Mouse (Mus musculus) CH12.LX (cell line): ENCODE results near the gene Pfkfb4. TPM values are rescaled to one million over a fixed set of nuclear protein-coding genes. Genes with fewer than 3 reads are reported as not detected.

Experiments used
- DNase-seq: peaks from one replicate; pipeline ENCODE4 v3.0.0-alpha.2; 2013; ENCODE audit errors: extremely low read depth
- H3K27ac ChIP-seq: 2 replicates; pipeline ENCODE4 v1.5.1; 2012; ENCODE audit warnings: low read depth, mild to moderate bottlenecking, control low read depth, moderate library complexity; ENCODE audit not compliant: insufficient read depth
- H3K27me3 ChIP-seq: replicated peaks from 2 replicates; pipeline ENCODE3; 2012; ENCODE audit warnings: inconsistent platforms
- H3K36me3 ChIP-seq, 2 experiments: replicated peaks in 1 of 2; 2 replicates each; pipeline versions ENCODE3 to v1.6.1; 2012; ENCODE audit warnings: inconsistent platforms in 1 of 2, low read length in 1 of 2, mild to moderate bottlenecking in 1 of 2, mixed read lengths in 1 of 2, moderate library complexity in 1 of 2; ENCODE audit not compliant: control insufficient read depth in 1 of 2, insufficient read depth in 1 of 2
- H3K4me1 ChIP-seq, 2 experiments: 2 replicates each; pipeline ENCODE4 v1.6.1; 2012; ENCODE audit warnings: inconsistent platforms in 1 of 2, moderate library complexity in 1 of 2; ENCODE audit not compliant: insufficient read depth in 2 of 2, control insufficient read depth in 1 of 2
- H3K4me2 ChIP-seq: 2 replicates; pipeline ENCODE4 v1.6.1; 2012; ENCODE audit warnings: low read depth, mild to moderate bottlenecking, control low read depth; ENCODE audit not compliant: poor library complexity, insufficient read depth, severe bottlenecking
- H3K4me3 ChIP-seq, 3 experiments: fragments of 150-350 bp in 1 of 3; sonication (generic) in 1 of 3; replicated peaks in 1 of 3; 2 replicates each; pipeline versions ENCODE3 to v1.5.1; 2011 to 2012; ENCODE audit warnings: low read depth in 2 of 3, low read length in 2 of 3, mild to moderate bottlenecking in 2 of 3, moderate library complexity in 2 of 3, control low read depth in 1 of 3, improper control_type of control experiment in 1 of 3, inconsistent platforms in 1 of 3, mixed read lengths in 1 of 3; ENCODE audit not compliant: poor library complexity in 1 of 3
- H3K79me2 ChIP-seq: replicated peaks from 2 replicates; pipeline ENCODE4 v1.6.1; 2012; ENCODE audit warnings: mild to moderate bottlenecking, moderate library complexity; ENCODE audit not compliant: control insufficient read depth, poor library complexity, insufficient read depth, severe bottlenecking; ENCODE audit errors: extremely low read depth
- H3K9ac ChIP-seq: 2 replicates; pipeline ENCODE4 v1.6.1; 2012; ENCODE audit warnings: low read depth, mild to moderate bottlenecking, control low read depth, moderate library complexity; ENCODE audit not compliant: insufficient read depth
- H3K9me3 ChIP-seq: replicated peaks from 2 replicates; pipeline ENCODE3; 2012; ENCODE audit warnings: low read length, inconsistent platforms, mixed read lengths
- CHD1 ChIP-seq: IDR thresholded peaks from 2 replicates; pipeline ENCODE4 v1.6.1; 2012; ENCODE audit warnings: low read depth, low read length, improper control_type of control experiment, inconsistent platforms
- CHD2 ChIP-seq: IDR thresholded peaks from 2 replicates; pipeline ENCODE4 v1.6.1; 2011; ENCODE audit warnings: low read length, improper control_type of control experiment
- E2F4 ChIP-seq: IDR thresholded peaks from 2 replicates; pipeline ENCODE4 v1.6.1; 2011; ENCODE audit warnings: low read depth, low read length, improper control_type of control experiment; ENCODE audit not compliant: insufficient replicate concordance
- EP300 ChIP-seq: IDR thresholded peaks from 2 replicates; pipeline ENCODE4 v1.6.1; 2011; ENCODE audit warnings: low read length, improper control_type of control experiment
- ETS1 ChIP-seq: conservative IDR thresholded peaks from 2 replicates; pipeline ENCODE4 v1.6.1; 2012; ENCODE audit warnings: low read depth, mild to moderate bottlenecking, inconsistent platforms, low read length, improper control_type of control experiment, moderate library complexity
- HCFC1 ChIP-seq: IDR thresholded peaks from 2 replicates; pipeline ENCODE4 v1.6.1; 2012; ENCODE audit warnings: low read depth, mild to moderate bottlenecking, inconsistent platforms, low read length, improper control_type of control experiment
- JUN ChIP-seq: IDR thresholded peaks from 2 replicates; pipeline ENCODE4 v1.6.1; 2011; ENCODE audit warnings: low read depth, mild to moderate bottlenecking, low read length, improper control_type of control experiment, moderate library complexity; ENCODE audit not compliant: insufficient read depth
- JUND ChIP-seq: conservative IDR thresholded peaks from 2 replicates; pipeline ENCODE4 v1.6.1; 2011; ENCODE audit warnings: low read depth, low read length, improper control_type of control experiment
- KAT2A ChIP-seq: IDR thresholded peaks from 2 replicates; pipeline ENCODE4 v1.6.1; 2012; ENCODE audit warnings: low read length, improper control_type of control experiment, inconsistent platforms; ENCODE audit not compliant: insufficient replicate concordance
- MAFK ChIP-seq: IDR thresholded peaks from 2 replicates; pipeline ENCODE4 v1.6.1; 2011; ENCODE audit warnings: low read length, improper control_type of control experiment; ENCODE audit not compliant: insufficient replicate concordance
- MEF2A ChIP-seq: IDR thresholded peaks from 2 replicates; pipeline ENCODE4 v1.6.1; 2014; ENCODE audit warnings: low read depth, mild to moderate bottlenecking, inconsistent platforms, low read length, improper control_type of control experiment, borderline replicate concordance
- NRF1 ChIP-seq: IDR thresholded peaks from 2 replicates; pipeline ENCODE4 v1.6.1; 2014; ENCODE audit warnings: low read depth, mild to moderate bottlenecking, inconsistent platforms, low read length, improper control_type of control experiment, moderate library complexity
- POLR2A ChIP-seq: IDR thresholded peaks from 2 replicates; pipeline ENCODE4 v1.6.1; 2011; ENCODE audit warnings: low read depth, mild to moderate bottlenecking, improper control_type of control experiment, low read length
- RAD21 ChIP-seq: IDR thresholded peaks from 2 replicates; pipeline ENCODE4 v1.6.1; 2011; ENCODE audit warnings: low read depth, mild to moderate bottlenecking, low read length, improper control_type of control experiment, moderate library complexity
- SIN3A ChIP-seq: IDR thresholded peaks from 2 replicates; pipeline ENCODE4 v1.6.1; 2012; ENCODE audit warnings: low read length, improper control_type of control experiment, inconsistent platforms
- SMC3 ChIP-seq: IDR thresholded peaks from 2 replicates; pipeline ENCODE4 v1.6.1; 2011; ENCODE audit warnings: low read depth, low read length, improper control_type of control experiment
- TBP ChIP-seq: conservative IDR thresholded peaks from 2 replicates; pipeline ENCODE4 v1.6.1; 2011; ENCODE audit warnings: low read depth, low read length, improper control_type of control experiment
- UBTF ChIP-seq: IDR thresholded peaks from 2 replicates; pipeline ENCODE4 v1.6.1; 2012; ENCODE audit warnings: low read depth, mild to moderate bottlenecking, inconsistent platforms, low read length, improper control_type of control experiment, moderate library complexity
- USF2 ChIP-seq: conservative IDR thresholded peaks from 2 replicates; pipeline ENCODE4 v1.6.1; 2011; ENCODE audit warnings: low read depth, low read length, improper control_type of control experiment
- ZKSCAN1 ChIP-seq: IDR thresholded peaks from 2 replicates; pipeline ENCODE4 v1.6.1; 2012; ENCODE audit warnings: low read depth, inconsistent platforms, low read length, improper control_type of control experiment, borderline replicate concordance
- ZMIZ1 ChIP-seq: IDR thresholded peaks from 2 replicates; pipeline ENCODE4 v1.6.1; 2012; ENCODE audit warnings: low read depth, mild to moderate bottlenecking, inconsistent platforms, low read length, improper control_type of control experiment
- ZNF384 ChIP-seq: IDR thresholded peaks from 2 replicates; pipeline ENCODE4 v1.6.1; 2012; ENCODE audit warnings: low read depth, low read length, improper control_type of control experiment, inconsistent platforms
- dilution Hi-C: fragments of 300-500 bp; cut with MboI; formaldehyde crosslinking; loops from 2 replicates; pipeline ENCODE4 v1.14.3; 2020; ENCODE audit warnings: low sequenced_read_pairs; ENCODE audit not compliant: extremely low pct_unique_long_range_greater_than_20kb, extremely low pct_ligation_motif_present
- in situ Hi-C: fragments of 300-500 bp; cut with MboI; formaldehyde crosslinking; loops from 3 replicates; pipeline ENCODE4 v1.14.3; 2019; ENCODE audit warnings: low sequenced_read_pairs, low pct_ligation_motif_present, low pct_unique_long_range_greater_than_20kb, mixed read lengths
- polyA plus RNA-seq: library from polyadenylated mRNA; unstranded; fragments of >175 nt; gene quantifications from 2 replicates; pipeline ENCODE4 v1.2.1, GENCODE M21; 2012; ENCODE audit warnings: low read depth; ENCODE audit not compliant: insufficient read length
- total RNA-seq, 2 experiments: library from RNA; depleted of rRNA; stranded (reverse); fragments of 300-350 nt in 1 of 2; fragments of >200 nt in 1 of 2; gene quantifications; 2 replicates each; pipeline ENCODE4 v1.2.3; 2012 to 2014

The Pfkfb4 gene
- total and polyA plus RNA-seq, 3 experiments, result 5.1 to 6.7 (median 5.9) TPM

- in situ Hi-C loops (no loop called here), dilution Hi-C loops (no loop called here)
- Histone ChIP-seq H3K27me3 (no peaks in the 10 kb centered on the region), H3K36me3 (peaks cover 0 to 18% of the 10 kb centered on the region in 2 experiments), H3K79me2 (no peaks in the 10 kb centered on the region), H3K9me3 (no peaks in the 10 kb centered on the region), H3K4me3 (no peak overlapping the region), H3K9ac (no peak overlapping the region), H3K27ac (no peak overlapping the region), H3K4me1 (peaks cover 16 to 21% of the 10 kb centered on the region in 2 experiments), H3K4me2 (no peak overlapping the region)
- TF ChIP-seq KAT2A (no peak), TBP (no peak), POLR2A (no peak), MEF2A (no peak), HCFC1 (no peak), MAFK (no peak), ZMIZ1 (no peak), CHD2 (no peak), RAD21 (no peak), ZNF384 (no peak), SIN3A (no peak)
- DNase-seq, result no peak
Observed at GRCm38 (mm10) chr9:109039681-109040080, 48.1 kb downstream of the Pfkfb4 start.

DNA sequence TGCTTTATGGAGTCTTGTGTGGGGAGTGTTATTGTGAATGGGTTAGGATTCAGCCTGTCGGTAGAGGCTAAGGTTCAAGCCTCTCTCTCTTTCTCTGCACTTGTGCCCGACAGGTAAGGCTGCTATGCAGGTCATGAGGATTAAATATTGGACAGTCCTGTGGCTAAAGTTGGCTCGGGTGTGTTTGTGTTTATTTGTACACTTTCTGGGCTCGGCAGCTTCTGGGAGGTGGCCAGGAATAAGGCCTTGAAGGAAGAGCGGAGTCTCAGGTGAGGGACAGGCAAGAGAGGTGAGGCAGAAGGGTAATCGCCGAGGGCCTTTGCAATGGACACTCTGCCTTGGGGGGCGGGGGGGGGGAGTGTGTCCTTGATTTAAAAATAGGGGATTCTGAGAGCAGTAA lies 48.6 kb downstream of the Pfkfb4 start:
- dilution Hi-C loops, result no loop called here
- no peaks in the 10 kb centered on the region for H3K27me3 ChIP-seq
- DNase-seq, result no peak
- H3K36me3 ChIP-seq, result peaks cover 0 to 18% of the 10 kb centered on the region in 2 experiments
- no peak overlapping the region for H3K4me2 ChIP-seq
- TF ChIP-seq POLR2A (no peak), ETS1 (no peak), EP300 (no peak), JUND (no peak), JUN (no peak), CHD1 (no peak), ZKSCAN1 (no peak), KAT2A (no peak), NRF1 (no peak), UBTF (no peak), E2F4 (no peak), HCFC1 (no peak), USF2 (no peak), SMC3 (no peak)
- no peak overlapping the region for H3K4me3 ChIP-seq
- H3K79me2 ChIP-seq, result 0 out of 2 replicates have a peak, but pooled peaks cover 1% of the 10 kb centered on the region
- no peak overlapping the region for H3K27ac ChIP-seq
- no peaks in the 10 kb centered on the region for H3K9me3 ChIP-seq
- peaks cover 16 to 21% of the 10 kb centered on the region in 2 experiments for H3K4me1 ChIP-seq
- H3K9ac ChIP-seq, result no peak overlapping the region
- in situ Hi-C loops, result no loop called here
